In genomic region chr3:103735776-103736600, GRCm38 (mm10) we compare ENCODE assay signal across 10 mouse cellular contexts. TPM values are rescaled to one million over a fixed set of nuclear protein-coding genes. Genes with fewer than 3 reads are reported as not detected.
DNase-seq lines count a peak whose midpoint lies in the region; ATAC-seq and TF ChIP-seq lines count a peak whose summit lies in the region.
"Had no signal": no experiment of that assay in that cellular context is flagged by ENCODE, and none has a peak within 500 bp of the region (broad histone marks: within the 10 kb centered on the region; RNA-seq: fewer than 3 reads in every experiment).

No protein-coding gene starts in this region.

- peaks cover 32% of the 10 kb centered on the region for H3K4me1 ChIP-seq in lung, embryonic 14.5 days (ENCODE audit: insufficient read depth)
- H3K4me1 ChIP-seq in intestine, embryonic 16.5 days (ENCODE audit: control insufficient read depth, insufficient read depth, low read length), result peaks cover 24% of the 10 kb centered on the region
- H3K4me1 ChIP-seq in stomach, embryonic 14.5 days (ENCODE audit: control insufficient read depth, insufficient read depth, low read length), result peaks cover 36% of the 10 kb centered on the region

- 48% methylated on average over 28 of the region's 28 CpGs for WGBS in lung, embryonic 14.5 days
- WGBS in intestine, embryonic 16.5 days, result 69% methylated on average over 28 of the region's 28 CpGs
- 73% methylated on average over 28 of the region's 28 CpGs for WGBS in stomach, embryonic 14.5 days

- H3K27ac ChIP-seq in gastrocnemius, adult 2 months, result peak overlapping the region; percentile 72
- H3K27ac ChIP-seq in lung, embryonic 14.5 days (ENCODE audit: low read depth), result peak overlapping the region; percentile 97
- H3K27ac ChIP-seq in intestine, embryonic 16.5 days (ENCODE audit: low read length), result peak overlapping the region; percentile 92
- peak overlapping the region; percentile 97; the same call in 1 of the 2 replicates for H3K27ac ChIP-seq in stomach, embryonic 14.5 days (ENCODE audit: low read length)

- intact Hi-C loops in gastrocnemius, adult 2 months (cut with DNase I), result loop anchor here (5.0 kb wide), 3 partner anchors 71 to 304 kb away; partner anchors contain the start of genes Ap4b1, Dclre1b and Gm43064
- intact Hi-C loops in left cerebral cortex, postnatal 10 days (cut with DNase I), result loop anchor here (5.0 kb wide), 2 partner anchors 299 to 344 kb away; no protein-coding TSS in a partner anchor

- TF ChIP-seq CTCF in gastrocnemius, adult 2 months (IDR thresholded peaks at IDR 0.05), result no peak
- TF ChIP-seq CTCF in lung, embryonic 14.5 days (IDR thresholded peaks at IDR 0.05; ENCODE audit: low read depth), result no peak

- H3K27me3 ChIP-seq in lung, embryonic 14.5 days (ENCODE audit: insufficient read depth, low read length), result no peaks in the 10 kb centered on the region
- H3K27me3 ChIP-seq in intestine, embryonic 16.5 days (replicated peaks; ENCODE audit: control insufficient read depth, insufficient read depth, low read length), result no peaks in the 10 kb centered on the region
- H3K27me3 ChIP-seq in stomach, embryonic 14.5 days (ENCODE audit: control insufficient read depth, insufficient read depth, low read length), result no peaks in the 10 kb centered on the region

- peak; percentile 31 for DNase-seq in gastrocnemius, adult 2 months
- DNase-seq in gastrocnemius, postnatal 10 days, result no peak
- DNase-seq in lung, embryonic 14.5 days, result peak; percentile 58
- no peak for DNase-seq in lung, adult 18-20 months
- no peak for DNase-seq in cerebellum, adult 18-20 months
- no peak for DNase-seq in left cerebral cortex, postnatal 10 days (ENCODE audit: extremely low spot score in 1 of 2, low spot score in 2 of 2)

- peak overlapping the region; percentile 69 for H3K4me2 ChIP-seq in lung, embryonic 14.5 days
- peak overlapping the region; percentile 60 for H3K4me2 ChIP-seq in intestine, embryonic 16.5 days (ENCODE audit: low read depth, low read length)
- peak overlapping the region; percentile 62 for H3K4me2 ChIP-seq in stomach, embryonic 14.5 days (replicated peaks; ENCODE audit: low read depth, low read length)

- peak overlapping the region; percentile 53 for H3K9ac ChIP-seq in lung, embryonic 14.5 days
- peak overlapping the region; percentile 65 for H3K9ac ChIP-seq in intestine, embryonic 16.5 days (ENCODE audit: low read depth, low read length)
- peak overlapping the region; percentile 57; the same call in 1 of the 2 replicates for H3K9ac ChIP-seq in stomach, embryonic 14.5 days (replicated peaks; ENCODE audit: low read depth, low read length)
- H3K9ac ChIP-seq: midbrain, embryonic 12.5 days had no signal

- H3K9me3 ChIP-seq in lung, embryonic 14.5 days (ENCODE audit: low read depth, low read length), result no peaks in the 10 kb centered on the region
- H3K9me3 ChIP-seq in intestine, embryonic 16.5 days (ENCODE audit: control insufficient read depth, low read length), result no peaks in the 10 kb centered on the region
- H3K9me3 ChIP-seq in stomach, embryonic 14.5 days (ENCODE audit: control insufficient read depth, low read depth, low read length), result no peaks in the 10 kb centered on the region
- H3K9me3 ChIP-seq: midbrain, embryonic 12.5 days had no signal

- no peak for ATAC-seq in lung, embryonic 14.5 days (ENCODE audit: insufficient read depth)
- ATAC-seq in intestine, embryonic 16.5 days, result no peak
- ATAC-seq in stomach, embryonic 14.5 days (ENCODE audit: insufficient number of reproducible peaks, insufficient read depth, low FRiP score, low read depth), result no peak

- H3K36me3 ChIP-seq in lung, embryonic 14.5 days (ENCODE audit: insufficient read depth), result 0 out of 2 replicates have a peak, but pooled peaks cover 7% of the 10 kb centered on the region
- no peaks in the 10 kb centered on the region for H3K36me3 ChIP-seq in intestine, embryonic 16.5 days (ENCODE audit: control insufficient read depth, insufficient read depth, low read length)
- H3K36me3 ChIP-seq in stomach, embryonic 14.5 days (ENCODE audit: control insufficient read depth, insufficient read depth, low read length), result peaks cover 5% of the 10 kb centered on the region; the same call in 1 of the 2 replicates
- H3K36me3 ChIP-seq: midbrain, embryonic 12.5 days had no signal

- peak overlapping the region; percentile 68 for H3K4me3 ChIP-seq in gastrocnemius, adult 2 months
- H3K4me3 ChIP-seq in lung, embryonic 14.5 days (ENCODE audit: low read depth, low read length), result peak overlapping the region; percentile 35
- H3K4me3 ChIP-seq in intestine, embryonic 16.5 days (ENCODE audit: low read length), result peak overlapping the region; percentile 44
- peak overlapping the region; percentile 37 for H3K4me3 ChIP-seq in stomach, embryonic 14.5 days (ENCODE audit: low read depth, low read length)
- H3K4me3 ChIP-seq: midbrain, embryonic 12.5 days had no signal

RNA-seq across cellular contexts. Expression of gene Olfml3, which starts 1.8 kb away (rescaled TPM):
- 1 to 10 TPM; 2.6 to 8.3 TPM for total RNA-seq in gastrocnemius, adult 2 months (2021)
- 10 to 100 TPM in 1 of 2 experiments, 1 to 10 TPM in 1; 10.0 to 15.0 TPM for total RNA-seq in gastrocnemius, postnatal 10 days (2021)
- 79.0 and 82.5 TPM in 2 replicates for polyA plus RNA-seq in lung, embryonic 14.5 days (2014; fragmentation: Nextera tagmentation; extraction: Ambion mirVana)
- 41.6 and 44.0 TPM in 2 replicates for polyA plus RNA-seq in intestine, embryonic 16.5 days (2015; fragmentation: Nextera tagmentation; extraction: Ambion mirVana)
- 68.2 and 76.5 TPM in 2 replicates for polyA plus RNA-seq in stomach, embryonic 14.5 days (2014; fragmentation: Nextera tagmentation; extraction: Ambion mirVana)
- total RNA-seq in left cerebral cortex, postnatal 10 days (2021), result 10 to 100 TPM; 11.2 to 11.7 TPM

RNA-seq across cellular contexts. Expression of gene Gm10964, which starts 3.2 kb away (rescaled TPM):
- total RNA-seq in gastrocnemius, adult 2 months (2021), result not detected
- not detected for total RNA-seq in gastrocnemius, postnatal 10 days (2021)
- not detected in 2 replicates for polyA plus RNA-seq in lung, embryonic 14.5 days (2014; fragmentation: Nextera tagmentation; extraction: Ambion mirVana)
- not detected in 2 replicates for polyA plus RNA-seq in intestine, embryonic 16.5 days (2015; fragmentation: Nextera tagmentation; extraction: Ambion mirVana)
- polyA plus RNA-seq in stomach, embryonic 14.5 days (2014; fragmentation: Nextera tagmentation; extraction: Ambion mirVana), result not detected in 2 replicates
- total RNA-seq in left cerebral cortex, postnatal 10 days (2021), result not detected
- total RNA-seq: left cerebral cortex, adult 18-20 months had no signal
- polyA plus RNA-seq: midbrain, embryonic 12.5 days had no signal

RNA-seq across cellular contexts. Expression of gene Hipk1, which starts 55.4 kb away (rescaled TPM):
- total RNA-seq in gastrocnemius, adult 2 months (2021), result 10 to 100 TPM; 67.2 to 73.7 TPM
- total RNA-seq in gastrocnemius, postnatal 10 days (2021), result 10 to 100 TPM; 52.1 to 59.8 TPM
- polyA plus RNA-seq in lung, embryonic 14.5 days (2014; fragmentation: Nextera tagmentation; extraction: Ambion mirVana), result 16.8 and 17.2 TPM in 2 replicates
- polyA plus RNA-seq in intestine, embryonic 16.5 days (2015; fragmentation: Nextera tagmentation; extraction: Ambion mirVana), result 6.3 and 7.1 TPM in 2 replicates
- 18.1 and 18.8 TPM in 2 replicates for polyA plus RNA-seq in stomach, embryonic 14.5 days (2014; fragmentation: Nextera tagmentation; extraction: Ambion mirVana)
- total RNA-seq in left cerebral cortex, postnatal 10 days (2021), result 10 to 100 TPM; 70.3 to 75.2 TPM

Comparison
In these comparisons a context has a peak if more than half of its experiments do, and no peak if none do; other contexts are left out.
1. DNase-seq: peak in gastrocnemius, adult 2 months (single experiment) and lung, embryonic 14.5 days (single experiment); none in gastrocnemius, postnatal 10 days (single experiment), lung, adult 18-20 months (0 of 2), cerebellum, adult 18-20 months (0 of 2) and left cerebral cortex, postnatal 10 days (0 of 2).
2. Peak in every context shown above with its lines, with median percentiles within 50 percentile points of each other: H3K27ac ChIP-seq, H3K4me3 ChIP-seq, H3K4me2 ChIP-seq and H3K9ac ChIP-seq.